Mouse (Mus musculus): ENCODE data around the gene Asz1.

DNA sequence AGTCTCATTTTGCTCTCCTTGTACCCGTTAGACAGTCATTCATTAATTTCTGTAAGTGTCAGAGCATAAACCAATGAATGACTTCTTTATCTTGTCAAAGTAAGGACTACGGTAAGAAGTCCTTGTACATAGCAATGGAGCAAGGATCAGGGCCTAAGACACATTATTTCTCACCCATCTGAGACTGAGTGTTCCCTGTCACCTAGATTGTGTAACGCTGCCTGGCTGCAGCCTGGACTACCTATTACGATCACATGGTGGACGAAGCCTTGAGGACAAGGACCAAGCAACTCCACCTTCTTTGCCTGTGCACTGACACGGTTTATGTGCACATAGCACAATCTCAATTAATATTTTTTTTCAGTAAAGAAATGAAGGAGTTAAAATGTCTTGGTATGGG, 106.8 kb downstream of the Asz1 start:
- no peak for TF ChIP-seq GATA1 (IDR thresholded peaks at IDR 0.05; ENCODE audit: borderline replicate concordance, low read length)
- TF ChIP-seq FLI1 (IDR thresholded peaks at IDR 0.05; ENCODE audit: low read length) = no peak

Data from megakaryocyte, embryonic 14.5 days (primary cell).